Mouse (Mus musculus) CD8-positive naive resting alpha-beta T cell, adult 2 months (primary cell): ENCODE measurements around the gene Sprtn.

Experiments used
- DNase-seq, 2 experiments: peaks; one replicate each; pipeline ENCODE4 v3.0.0; 2022; ENCODE audit warnings: low read depth in 2 of 2, low spot score in 2 of 2

Sprtn gene

GRCm38 (mm10) chr8:124897386-124898250 is at the start of gene Sprtn, which contains the start of gene Exoc8:
TSS of gene Sprtn (plus strand) at chr8:124897886.
TSS of gene Exoc8 (minus strand) at chr8:124897705.
- DNase-seq, result peak; percentile 97

- no peak for DNase-seq
Measured at GRCm38 (mm10) chr8:124853511-124853910, 44.2 kb upstream of the Sprtn start.

GRCm38 (mm10) chr8:124859466-124859865 is 38.2 kb upstream of the Sprtn start:
- peak in 1 of 2 experiments; percentile 16 for DNase-seq

GRCm38 (mm10) chr8:124860188-124860587 is 37.5 kb upstream of the Sprtn start:
- no peak for DNase-seq

GRCm38 (mm10) chr8:124862321-124863162 is 35.1 kb upstream of the Sprtn start, which contains the start of the genes Gnpat and 2810004N23Rik:
TSS of gene Gnpat (plus strand) at chr8:124863033.
TSS of gene 2810004N23Rik (minus strand) at chr8:124863120.
- peak; percentile 94 to 97 for DNase-seq

- DNase-seq, result no peak
Measured at GRCm38 (mm10) chr8:124863163-124863677, 34.5 kb upstream of the Sprtn start.

GRCm38 (mm10) chr8:124863729-124864128 is 34.0 kb upstream of the Sprtn start:
- DNase-seq, result peak in 1 of 2 experiments; percentile 8

GRCm38 (mm10) chr8:124866669-124867068 is 31.0 kb upstream of the Sprtn start:
- DNase-seq, result no peak

GRCm38 (mm10) chr8:124867126-124867525 is 30.6 kb upstream of the Sprtn start:
- DNase-seq, result no peak

- no peak for DNase-seq
Measured at GRCm38 (mm10) chr8:124869708-124870107, 28.0 kb upstream of the Sprtn start.

- DNase-seq, result no peak
Measured at GRCm38 (mm10) chr8:124871474-124871873, 26.2 kb upstream of the Sprtn start.

GRCm38 (mm10) chr8:124872081-124872480 is 25.6 kb upstream of the Sprtn start:
- no peak for DNase-seq

- DNase-seq, result no peak
Measured at GRCm38 (mm10) chr8:124872690-124873089, 25.0 kb upstream of the Sprtn start.

- DNase-seq, result no peak
Measured at GRCm38 (mm10) chr8:124878141-124878540, 19.5 kb upstream of the Sprtn start.

GRCm38 (mm10) chr8:124878946-124879526 is 18.6 kb upstream of the Sprtn start:
- no peak for DNase-seq

GRCm38 (mm10) chr8:124888385-124888784 is 9.3 kb upstream of the Sprtn start:
- DNase-seq, result no peak

- no peak for DNase-seq
Measured at GRCm38 (mm10) chr8:124892596-124892995, 5.1 kb upstream of the Sprtn start.

- DNase-seq, result no peak
Measured at GRCm38 (mm10) chr8:124896010-124896631, 1.6 kb upstream of the Sprtn start.

- peak; percentile 26 to 36 for DNase-seq
Measured at GRCm38 (mm10) chr8:124896632-124897385, 877 bp upstream of the Sprtn start.
